Mouse (Mus musculus) kidney, postnatal 0 days (tissue): ENCODE measurements around the gene Taar8c. TPM values are rescaled to one million over a fixed set of nuclear protein-coding genes. Genes with fewer than 3 reads are reported as not detected.
A peak's percentile ranks its signal among the peaks of the same experiment; 100 is the strongest.
"Not testable (repeated sequence)": the region's sequence is repeated elsewhere in the genome, so short reads cannot be mapped to it uniquely, and the experiment has no call there.

Experiments
- ATAC-seq: fragments of 200-750 bp; cut with Nextera tagmentation; replicated peaks from 2 replicates; pipeline ENCODE4 v1.8.0; 2017; ENCODE audit warnings: low read depth, moderate number of reproducible peaks, moderate TSS enrichment, moderate library complexity; ENCODE audit not compliant: low FRiP score
- DNase-seq: peaks from one replicate; pipeline ENCODE4 v3.0.0-alpha.2; 2016; ENCODE audit warnings: low spot score
- H3K27ac ChIP-seq: fragments of 300-500 bp; sonication (generic); 2 replicates; pipeline ENCODE4 v1.5.1; 2014; ENCODE audit warnings: mild to moderate bottlenecking
- H3K27me3 ChIP-seq: fragments of 300-500 bp; sonication (generic); 2 replicates; pipeline ENCODE4 v1.6.1; 2014; ENCODE audit warnings: low read length, mixed read lengths; ENCODE audit not compliant: insufficient read depth
- H3K36me3 ChIP-seq: fragments of 300-500 bp; sonication (generic); 2 replicates; pipeline ENCODE4 v1.6.1; 2014; ENCODE audit warnings: low read length, mixed read lengths; ENCODE audit not compliant: insufficient read depth
- H3K4me1 ChIP-seq: fragments of 300-500 bp; sonication (generic); replicated peaks from 2 replicates; pipeline ENCODE4 v1.6.1; 2014; ENCODE audit warnings: antibody characterized with exemption, low read length, mixed read lengths; ENCODE audit not compliant: insufficient read depth
- H3K4me2 ChIP-seq: fragments of 300-500 bp; sonication (generic); 2 replicates; pipeline ENCODE4 v1.6.1; 2014; ENCODE audit warnings: mild to moderate bottlenecking, low read length, moderate library complexity, mixed read lengths
- H3K4me3 ChIP-seq: fragments of 300-500 bp; sonication (generic); replicated peaks from 2 replicates; pipeline ENCODE4 v1.5.1; 2014; ENCODE audit warnings: low read depth, low read length
- H3K9ac ChIP-seq: fragments of 300-500 bp; sonication (generic); 2 replicates; pipeline ENCODE4 v1.6.1; 2014; ENCODE audit warnings: low read depth, low read length
- H3K9me3 ChIP-seq: fragments of 300-500 bp; sonication (generic); replicated peaks from 2 replicates; pipeline ENCODE4 v1.6.1; 2016; ENCODE audit warnings: low read length, inconsistent platforms, mixed read lengths
- CTCF ChIP-seq: IDR thresholded peaks from 2 replicates; pipeline ENCODE4 v1.5.1; 2016; ENCODE audit warnings: antibody characterized with exemption, low read depth, mild to moderate bottlenecking, moderate library complexity
- WGBS: fragments of 180-500 bp; shearing (Covaris S2); extraction: QIAGEN DNeasy Blood & Tissue Kit; methylation state at CpG from one replicate; pipeline ENCODE4 v1.1.7; 2014; 5-methylcytosine and 5-hydroxymethylcytosine counted together
- polyA plus RNA-seq: library from polyadenylated mRNA; unstranded; fragments of >200 nt; fragmentation: Nextera tagmentation; extraction: Ambion mirVana; gene quantifications from 2 replicates; pipeline ENCODE4 v1.2.1, GENCODE M21; 2015

Taar8c gene
- polyA plus RNA-seq, result not detected in 2 replicates

DNA sequence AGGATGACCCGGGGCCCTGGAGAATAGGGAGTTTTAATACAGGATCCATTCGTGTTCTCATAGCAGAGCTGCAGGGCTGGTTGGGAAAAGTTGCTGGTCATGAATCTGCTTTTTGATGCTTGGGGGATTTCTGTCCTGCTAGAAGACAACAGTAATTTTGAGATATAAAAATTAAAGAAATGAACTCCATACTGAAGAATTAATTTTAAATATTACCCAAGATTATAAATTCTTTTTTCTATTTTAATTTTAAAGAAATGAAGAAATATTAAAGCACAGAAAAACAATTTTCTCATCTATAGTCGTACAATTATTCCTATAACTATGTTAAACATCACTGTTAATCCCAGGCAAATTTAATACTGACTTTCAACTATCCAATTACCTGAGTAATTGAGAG, at the start of gene Taar8c:
Taar8c (minus strand) TSS at position 101 of the 400 bp plus-strand sequence.
- not testable (repeated sequence) for H3K9me3 ChIP-seq, H3K4me1 ChIP-seq, H3K4me3 ChIP-seq, H3K27ac ChIP-seq, H3K27me3 ChIP-seq, H3K36me3 ChIP-seq, DNase-seq, H3K4me2 ChIP-seq, H3K9ac ChIP-seq, ATAC-seq
- 91% methylated on average over 1 of the region's 3 CpGs for WGBS

DNA sequence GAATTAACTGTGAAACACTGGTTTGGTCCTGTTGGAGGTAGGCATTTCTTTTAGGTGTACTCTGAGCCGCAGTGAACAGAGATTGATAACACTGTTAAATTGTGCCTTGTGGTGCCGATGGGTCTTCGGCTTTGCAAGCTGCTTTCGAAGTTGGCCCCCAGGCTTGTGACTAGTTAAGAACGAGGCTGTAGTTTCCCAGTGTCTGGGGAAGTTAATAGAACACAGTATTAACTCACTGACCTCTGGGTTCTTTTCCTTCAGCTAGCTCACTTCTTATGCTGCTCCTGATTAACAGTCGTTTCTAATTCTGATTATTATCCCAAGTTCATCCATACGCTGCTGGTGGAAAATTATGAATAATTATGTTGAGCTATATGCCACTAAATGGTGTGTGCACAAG, 48.4 kb upstream of the Taar8c start:
- Histone ChIP-seq H3K36me3 (0 out of 2 replicates have a peak, but pooled peaks cover 4% of the 10 kb centered on the region), H3K4me3 (peak overlapping the region; percentile 85), H3K4me1 (peaks cover 11% of the 10 kb centered on the region), H3K9ac (peak overlapping the region; percentile 87; the same call in 1 of the 2 replicates), H3K4me2 (peak overlapping the region; percentile 64), H3K27me3 (no peaks in the 10 kb centered on the region), H3K27ac (peak overlapping the region; percentile 92), H3K9me3 (no peaks in the 10 kb centered on the region)
- TF ChIP-seq CTCF, result no peak
- peak; percentile 53 for DNase-seq
- ATAC-seq, result 0 out of 2 replicates have a peak, but pooled peaks have one; percentile 30
- WGBS, result 31% methylated on average over 7 of the region's 7 CpGs

DNA sequence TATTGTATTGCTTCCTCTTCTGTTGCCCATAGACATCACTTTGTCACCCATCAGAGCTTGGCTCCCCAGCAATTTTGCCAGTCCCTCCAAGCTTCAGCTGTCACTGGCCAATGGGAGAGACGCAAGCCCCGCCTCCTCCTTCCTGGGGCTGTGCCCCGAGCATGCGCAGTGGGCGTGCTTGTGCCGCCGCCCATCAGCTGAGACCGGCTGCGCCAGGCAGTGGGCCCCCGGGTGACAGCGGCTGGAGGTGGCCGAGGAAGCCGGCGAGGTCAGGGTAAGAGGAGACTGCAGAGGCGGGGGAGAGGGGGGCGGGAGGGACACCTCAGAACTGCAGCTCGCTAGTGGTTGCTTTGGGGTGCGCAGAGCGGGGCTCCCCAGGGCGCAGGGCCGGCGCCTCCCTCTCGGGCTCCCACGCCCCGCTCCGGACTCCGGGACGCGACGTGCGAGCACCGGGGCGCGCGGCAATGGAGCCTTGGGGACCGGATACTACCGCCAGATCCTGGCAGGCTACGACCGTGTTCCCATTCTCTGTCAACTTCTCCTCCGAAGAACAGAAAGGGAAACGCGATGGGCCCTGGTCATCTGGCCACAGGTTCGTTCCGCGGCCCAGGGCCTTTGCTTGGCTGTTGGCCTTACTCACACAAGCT, 47.5 kb upstream of the Taar8c start, which contains the start of gene Stx7:
Stx7 (plus strand) TSS at position 168 of the 647 bp plus-strand sequence.
- no peaks in the 10 kb centered on the region for H3K27me3 ChIP-seq
- H3K4me2 ChIP-seq, result peak within 1 kb of the TSS; percentile 64
- peaks cover 11% of the 10 kb centered on the region for H3K4me1 ChIP-seq
- under 1% methylated on average over 40 of the region's 45 CpGs for WGBS
- H3K9ac ChIP-seq, result peak within 1 kb of the TSS; percentile 87
- DNase-seq, result peak; percentile 96
- ATAC-seq, result peak; percentile 93
- H3K9me3 ChIP-seq, result no peaks in the 10 kb centered on the region
- H3K36me3 ChIP-seq, result no peaks in the 10 kb centered on the region
- H3K27ac ChIP-seq, result peak within 1 kb of the TSS; percentile 92
- H3K4me3 ChIP-seq, result peak within 1 kb of the TSS; percentile 85
- no peak for TF ChIP-seq CTCF

DNA sequence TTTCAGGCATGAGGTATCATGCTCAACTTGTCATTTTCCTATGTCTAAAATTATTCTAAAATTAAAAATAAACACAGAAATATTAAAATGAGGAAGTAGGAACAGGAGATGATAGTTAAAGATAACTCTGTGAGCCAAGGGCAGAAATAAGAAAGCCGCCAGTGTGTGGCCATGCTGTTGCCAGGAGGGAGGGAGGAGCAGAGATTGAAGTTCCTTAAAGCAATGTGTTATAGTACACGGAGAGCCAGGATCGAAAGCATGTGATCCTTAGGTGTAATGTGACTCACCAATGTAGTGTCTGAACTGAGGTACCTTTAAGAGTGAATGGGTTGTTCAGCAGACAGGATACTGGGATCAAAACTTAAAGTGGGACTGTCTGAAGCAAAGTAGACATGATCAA, 41.0 kb upstream of the Taar8c start:
- no peak for DNase-seq
- H3K36me3 ChIP-seq, result no peaks in the 10 kb centered on the region
- H3K4me1 ChIP-seq, result no peaks in the 10 kb centered on the region
- no peak overlapping the region for H3K4me2 ChIP-seq
- no peak overlapping the region for H3K9ac ChIP-seq
- H3K9me3 ChIP-seq, result no peaks in the 10 kb centered on the region
- H3K4me3 ChIP-seq, result no peak overlapping the region
- no peak for TF ChIP-seq CTCF
- 66% methylated on average over 3 of the region's 3 CpGs for WGBS
- ATAC-seq, result no peak
- H3K27me3 ChIP-seq, result no peaks in the 10 kb centered on the region
- H3K27ac ChIP-seq, result no peak overlapping the region

DNA sequence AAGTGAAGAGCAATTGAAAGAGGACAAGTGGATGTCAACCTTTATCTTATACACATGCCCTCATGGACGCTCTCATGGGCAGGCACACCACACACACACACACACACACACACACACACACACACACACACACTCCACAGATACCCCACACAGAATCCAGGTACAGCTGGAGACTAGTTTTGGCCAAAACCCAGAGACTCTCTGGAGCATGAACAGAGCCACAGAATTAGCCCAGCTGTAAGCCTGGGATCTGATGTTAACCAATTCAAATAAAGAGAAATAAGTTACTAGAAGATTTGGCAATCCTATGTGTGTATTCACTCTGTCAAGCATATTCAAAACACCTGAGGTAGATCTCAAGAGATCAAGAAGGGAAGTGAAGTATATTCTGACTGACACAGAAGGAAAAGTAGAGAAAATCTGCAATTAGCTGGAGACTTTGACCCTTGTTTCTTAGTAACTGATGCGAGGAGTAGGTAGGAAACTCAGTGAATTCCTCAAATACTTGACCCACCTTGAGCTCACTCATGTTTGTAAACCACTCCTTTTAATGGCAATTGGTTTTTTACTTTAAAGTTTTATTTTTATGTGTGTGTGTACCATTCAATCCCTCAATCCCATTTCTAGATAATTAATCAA, 37.0 kb upstream of the Taar8c start:
- H3K9ac ChIP-seq, result no peak overlapping the region
- H3K9me3 ChIP-seq, result no peaks in the 10 kb centered on the region
- no peak overlapping the region for H3K4me2 ChIP-seq
- 63% methylated on average over 2 of the region's 2 CpGs for WGBS
- H3K27me3 ChIP-seq, result no peaks in the 10 kb centered on the region
- H3K4me1 ChIP-seq, result no peaks in the 10 kb centered on the region
- TF ChIP-seq CTCF, result no peak
- ATAC-seq (peak; percentile 71; the same call in 1 of the 2 replicates), DNase-seq (peak; percentile 43)
- H3K27ac ChIP-seq, result peak overlapping the region; percentile 63; the same call in 1 of the 2 replicates
- no peaks in the 10 kb centered on the region for H3K36me3 ChIP-seq
- no peak overlapping the region for H3K4me3 ChIP-seq

GRCm38 (mm10) chr10:24134071-24134645, 32.4 kb upstream of the Taar8c start:
- no peak for ATAC-seq
- H3K4me1 ChIP-seq, result no peaks in the 10 kb centered on the region
- H3K9ac ChIP-seq, result no peak overlapping the region
- H3K27me3 ChIP-seq, result no peaks in the 10 kb centered on the region
- H3K27ac ChIP-seq, result no peak overlapping the region
- WGBS, result 58% methylated on average over 7 of the region's 7 CpGs
- no peak overlapping the region for H3K4me2 ChIP-seq
- no peak overlapping the region for H3K4me3 ChIP-seq
- no peak for TF ChIP-seq CTCF
- DNase-seq, result no peak
- H3K9me3 ChIP-seq, result no peaks in the 10 kb centered on the region
- no peaks in the 10 kb centered on the region for H3K36me3 ChIP-seq
